Mouse (Mus musculus) midbrain, embryonic 13.5 days (tissue): ENCODE measurements at regions not wholly inside any gene's neighbourhood (a gene's known extent, or its start where the extent isn't known, plus 50 kb on each side); places are given as distances from the start of the nearest gene placed in this dataset.

Experiments
- ATAC-seq: fragments of 200-750 bp; cut with Nextera tagmentation; 2 replicates; pipeline ENCODE4 v1.8.0; 2017; ENCODE audit warnings: mild to moderate bottlenecking, moderate TSS enrichment, moderate library complexity
- H3K27ac ChIP-seq: fragments of 300-500 bp; sonication (generic); 2 replicates; pipeline ENCODE4 v1.5.1; 2015; ENCODE audit warnings: inconsistent platforms, mild to moderate bottlenecking, moderate library complexity
- H3K27me3 ChIP-seq: fragments of 300-500 bp; sonication (generic); 2 replicates; pipeline ENCODE4 v1.6.1; 2015; ENCODE audit warnings: mild to moderate bottlenecking, inconsistent platforms
- H3K36me3 ChIP-seq: fragments of 300-500 bp; sonication (generic); 2 replicates; pipeline ENCODE4 v1.6.1; 2015; ENCODE audit warnings: mild to moderate bottlenecking, inconsistent platforms
- H3K4me1 ChIP-seq: fragments of 300-500 bp; sonication (generic); replicated peaks from 2 replicates; pipeline ENCODE4 v1.6.1; 2015; ENCODE audit warnings: inconsistent platforms
- H3K4me2 ChIP-seq: fragments of 300-500 bp; sonication (generic); replicated peaks from 2 replicates; pipeline ENCODE4 v1.6.1; 2015; ENCODE audit warnings: moderate library complexity, mild to moderate bottlenecking, inconsistent platforms
- H3K4me3 ChIP-seq: fragments of 300-500 bp; sonication (generic); replicated peaks from 2 replicates; pipeline ENCODE4 v1.5.1; 2015; ENCODE audit warnings: mild to moderate bottlenecking, inconsistent platforms
- H3K9ac ChIP-seq: fragments of 300-500 bp; sonication (generic); replicated peaks from 2 replicates; pipeline ENCODE4 v1.6.1; 2015; ENCODE audit warnings: mild to moderate bottlenecking, inconsistent platforms
- H3K9me3 ChIP-seq: fragments of 300-500 bp; sonication (generic); 2 replicates; pipeline ENCODE4 v1.6.1; 2016; ENCODE audit warnings: mild to moderate bottlenecking, inconsistent platforms
- WGBS: fragments of 180-500 bp; shearing (Covaris S2); methylation state at CpG from one replicate; pipeline ENCODE4 v1.1.7; 2015; 5-methylcytosine and 5-hydroxymethylcytosine counted together

DNA sequence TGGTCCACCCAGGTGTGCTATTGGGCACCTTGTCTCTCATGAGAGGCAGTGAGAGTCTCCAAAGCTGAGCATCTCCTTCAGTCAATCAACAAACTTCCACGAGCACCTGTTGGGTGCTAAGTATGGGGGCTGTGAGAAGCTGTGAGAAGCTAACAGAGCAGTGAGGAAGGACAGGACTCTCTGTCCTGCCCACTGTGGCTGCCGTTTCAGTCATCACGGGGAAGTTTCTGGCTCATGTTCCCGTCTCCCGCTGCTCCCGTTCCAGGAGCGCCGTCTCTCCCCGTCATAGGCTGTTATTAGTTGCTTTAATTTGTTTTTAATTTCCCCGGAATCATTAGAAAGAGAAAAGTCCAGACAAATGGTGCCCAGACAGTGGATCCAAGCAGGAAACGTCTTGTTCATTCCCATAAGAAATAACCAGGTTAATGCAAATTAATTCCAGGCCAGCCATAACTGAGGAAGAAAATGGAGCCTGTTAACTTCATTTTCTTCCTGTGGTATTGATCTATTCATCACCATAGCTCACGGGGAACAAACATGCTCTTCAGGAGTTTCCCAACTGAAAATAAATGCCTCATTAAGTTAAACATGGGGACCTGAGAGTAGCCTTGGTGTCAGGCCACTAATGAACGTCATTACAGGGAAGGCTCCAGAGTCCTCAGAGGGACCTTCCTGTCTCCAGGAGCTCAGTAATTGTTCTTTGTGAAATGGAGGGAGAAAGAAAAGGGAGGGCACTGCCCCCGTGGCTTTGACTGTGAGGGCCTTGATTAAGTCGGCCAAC is 70.3 kb downstream of the Matn1 start:
- no peaks in the 10 kb centered on the region for H3K36me3 ChIP-seq
- no peak overlapping the region for H3K4me2 ChIP-seq
- H3K9me3 ChIP-seq = no peaks in the 10 kb centered on the region
- H3K4me3 ChIP-seq = no peak overlapping the region
- no peak overlapping the region for H3K9ac ChIP-seq
- 0 out of 2 replicates have a peak, but pooled peaks have one; percentile 50 for ATAC-seq
- peak overlapping the region; percentile 25; the same call in 1 of the 2 replicates for H3K27ac ChIP-seq
- H3K27me3 ChIP-seq = no peaks in the 10 kb centered on the region
- peaks cover 19% of the 10 kb centered on the region for H3K4me1 ChIP-seq
- 53% methylated on average over 15 of the region's 15 CpGs for WGBS

DNA sequence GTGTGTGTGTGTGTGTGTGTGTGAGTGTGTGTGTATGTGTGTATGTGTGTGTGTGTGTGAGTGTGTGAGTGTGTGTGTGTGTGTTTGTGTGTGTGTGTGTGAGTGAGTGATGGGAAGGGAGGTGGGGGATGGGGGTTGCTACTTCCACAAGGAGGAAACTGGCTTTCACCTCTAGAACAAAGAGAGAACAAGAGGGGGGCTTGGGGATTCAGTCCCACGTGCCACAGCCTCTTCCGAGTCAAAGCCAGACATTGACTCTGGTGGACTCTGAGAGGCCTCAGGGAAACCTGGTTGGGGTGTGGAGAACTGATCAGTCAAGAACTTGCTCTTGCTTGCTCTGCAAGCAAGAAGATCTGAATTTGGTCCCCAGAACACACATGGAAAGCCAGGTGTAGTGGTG is 71.0 kb downstream of the Matn1 start:
- Histone ChIP-seq H3K4me1 (peaks cover 19% of the 10 kb centered on the region), H3K9ac (no peak overlapping the region), H3K36me3 (no peaks in the 10 kb centered on the region), H3K4me2 (no peak overlapping the region), H3K9me3 (no peaks in the 10 kb centered on the region), H3K27ac (no peak overlapping the region), H3K4me3 (no peak overlapping the region), H3K27me3 (no peaks in the 10 kb centered on the region)
- 5% methylated on average over 2 of the region's 2 CpGs for WGBS
- ATAC-seq = no peak

DNA sequence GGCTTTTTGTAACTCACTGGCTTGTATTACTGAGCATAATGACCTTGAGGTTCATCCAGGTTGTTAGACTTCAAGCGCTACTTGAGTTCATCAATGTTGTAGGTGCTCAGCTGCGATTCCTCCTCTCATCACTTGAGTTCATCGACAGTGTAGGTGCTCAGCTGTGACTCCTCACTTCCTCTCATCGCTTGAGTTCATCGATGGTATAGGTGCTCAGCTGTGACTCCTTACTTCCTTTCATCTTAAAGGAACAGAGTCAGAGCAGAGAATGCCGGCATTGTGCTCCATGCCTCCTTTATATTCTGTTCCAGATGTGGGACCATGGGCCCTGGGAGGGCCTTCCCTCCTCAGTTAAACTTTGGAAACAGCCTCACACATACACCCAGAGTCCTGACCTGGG is 79.4 kb downstream of the Matn1 start:
- Histone ChIP-seq H3K36me3 (no peaks in the 10 kb centered on the region), H3K27me3 (no peaks in the 10 kb centered on the region), H3K9me3 (peaks cover 3% of the 10 kb centered on the region; the same call in 1 of the 2 replicates), H3K4me1 (no peaks in the 10 kb centered on the region; the same call in 1 of the 2 replicates), H3K4me3 (no peak overlapping the region), H3K9ac (no peak overlapping the region), H3K27ac (no peak overlapping the region), H3K4me2 (no peak overlapping the region)
- WGBS = 59% methylated on average over 6 of the region's 6 CpGs
- ATAC-seq = no peak

DNA sequence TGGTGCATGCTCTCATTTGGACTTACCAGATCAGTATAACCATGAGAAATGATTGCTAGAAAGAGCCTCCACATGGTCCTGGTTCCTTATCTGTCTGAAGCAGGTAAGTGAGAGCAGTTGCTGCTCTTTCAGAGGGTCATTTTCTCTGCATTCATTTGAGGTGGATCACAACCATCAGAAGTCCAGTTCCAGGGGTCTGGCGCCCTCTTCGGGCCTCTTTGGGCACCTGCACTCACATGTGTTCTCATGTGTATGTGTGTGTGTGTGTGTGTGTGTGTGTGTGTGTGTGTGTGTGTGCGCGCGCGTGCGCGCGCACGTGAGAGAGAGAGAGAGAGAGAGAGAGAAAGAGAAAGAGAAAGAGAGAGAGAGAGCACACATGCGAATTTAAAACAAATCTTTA is 92.1 kb downstream of the Matn1 start:
- H3K4me2 ChIP-seq = no peak overlapping the region
- H3K27me3 ChIP-seq = no peaks in the 10 kb centered on the region
- H3K36me3 ChIP-seq = no peaks in the 10 kb centered on the region
- no peak overlapping the region for H3K9ac ChIP-seq
- no peak overlapping the region for H3K27ac ChIP-seq
- no peak overlapping the region for H3K4me3 ChIP-seq
- peaks cover 23% of the 10 kb centered on the region for H3K4me1 ChIP-seq
- no peak for ATAC-seq
- 89% methylated on average over 11 of the region's 11 CpGs for WGBS
- no peaks in the 10 kb centered on the region for H3K9me3 ChIP-seq

DNA sequence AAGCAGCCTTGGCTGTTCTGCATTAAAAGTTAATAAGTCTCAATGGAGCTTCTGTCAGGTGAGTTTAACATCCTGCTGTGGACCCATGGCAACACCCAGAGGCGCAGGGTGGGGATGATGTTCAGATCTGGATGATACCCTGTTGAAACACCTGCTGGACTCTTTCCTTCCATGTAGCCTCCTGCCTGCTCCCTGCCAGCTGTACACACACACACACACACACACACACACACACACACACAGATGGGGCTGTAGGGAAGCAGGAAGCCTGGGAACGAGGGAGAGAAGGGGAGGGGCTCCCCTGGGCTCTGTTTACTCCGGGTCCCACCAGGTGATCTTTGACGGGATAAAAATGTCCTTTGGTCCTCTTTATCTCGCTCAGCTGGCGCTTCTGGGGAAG is 93.0 kb downstream of the Matn1 start:
- Histone ChIP-seq H3K4me3 (no peak overlapping the region), H3K27ac (peak overlapping the region; percentile 17; the same call in 1 of the 2 replicates), H3K9me3 (no peaks in the 10 kb centered on the region), H3K36me3 (no peaks in the 10 kb centered on the region), H3K4me2 (peak overlapping the region; percentile 5; the same call in 1 of the 2 replicates), H3K9ac (no peak overlapping the region), H3K4me1 (peaks cover 23% of the 10 kb centered on the region), H3K27me3 (no peaks in the 10 kb centered on the region)
- WGBS = 14% methylated on average over 6 of the region's 6 CpGs
- peak; percentile 62 for ATAC-seq

DNA sequence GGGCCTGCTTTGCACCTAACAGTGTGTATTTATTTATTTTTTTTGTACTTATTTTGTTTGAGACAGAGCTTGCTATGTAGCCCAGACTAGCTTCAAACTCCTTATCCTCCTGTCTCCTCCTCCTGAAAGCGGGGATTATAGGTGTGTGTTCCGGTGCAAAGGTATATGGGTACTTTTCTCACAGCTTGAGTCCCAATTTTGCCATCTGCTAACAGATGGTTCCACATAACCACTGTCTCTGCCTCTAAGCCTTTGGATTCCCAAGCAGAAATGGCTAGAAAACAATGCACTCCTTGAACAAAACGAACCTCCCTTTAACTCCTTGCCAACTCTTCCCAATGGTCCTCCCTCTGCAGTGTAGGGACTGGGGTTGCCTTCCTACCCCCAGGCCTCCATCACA is 95.5 kb downstream of the Matn1 start:
- H3K4me1 ChIP-seq = peaks cover 23% of the 10 kb centered on the region
- 65% methylated on average over 3 of the region's 3 CpGs for WGBS
- no peak overlapping the region for H3K4me2 ChIP-seq
- H3K9ac ChIP-seq = no peak overlapping the region
- no peaks in the 10 kb centered on the region for H3K27me3 ChIP-seq
- no peak overlapping the region for H3K4me3 ChIP-seq
- H3K36me3 ChIP-seq = no peaks in the 10 kb centered on the region
- H3K9me3 ChIP-seq = no peaks in the 10 kb centered on the region
- no peak for ATAC-seq
- H3K27ac ChIP-seq = no peak overlapping the region

DNA sequence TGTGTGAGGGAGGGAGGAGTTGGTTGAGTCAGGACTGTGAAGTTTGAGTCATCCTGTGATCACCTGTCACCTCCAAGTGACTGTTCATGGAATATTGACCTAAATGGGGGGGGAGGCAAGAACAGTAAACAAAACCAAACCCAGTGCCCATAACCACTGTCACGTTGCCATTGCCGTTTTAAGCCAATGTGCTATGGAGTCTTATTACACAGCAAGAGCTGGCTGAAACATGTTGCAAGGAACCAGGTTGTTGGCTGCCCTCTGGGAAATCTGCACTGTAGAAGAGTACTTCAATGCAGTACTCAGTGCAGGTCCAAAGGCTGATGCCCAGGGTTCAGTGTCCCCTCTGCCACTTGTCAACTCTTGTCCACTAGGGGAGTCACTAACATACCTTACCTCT is 97.0 kb downstream of the Matn1 start:
- Histone ChIP-seq H3K27me3 (no peaks in the 10 kb centered on the region), H3K4me3 (no peak overlapping the region), H3K9ac (no peak overlapping the region), H3K4me1 (peaks cover 27% of the 10 kb centered on the region), H3K9me3 (no peaks in the 10 kb centered on the region), H3K27ac (no peak overlapping the region), H3K36me3 (no peaks in the 10 kb centered on the region), H3K4me2 (no peak overlapping the region)
- WGBS = 87% methylated on average over 2 of the region's 2 CpGs
- no peak for ATAC-seq

DNA sequence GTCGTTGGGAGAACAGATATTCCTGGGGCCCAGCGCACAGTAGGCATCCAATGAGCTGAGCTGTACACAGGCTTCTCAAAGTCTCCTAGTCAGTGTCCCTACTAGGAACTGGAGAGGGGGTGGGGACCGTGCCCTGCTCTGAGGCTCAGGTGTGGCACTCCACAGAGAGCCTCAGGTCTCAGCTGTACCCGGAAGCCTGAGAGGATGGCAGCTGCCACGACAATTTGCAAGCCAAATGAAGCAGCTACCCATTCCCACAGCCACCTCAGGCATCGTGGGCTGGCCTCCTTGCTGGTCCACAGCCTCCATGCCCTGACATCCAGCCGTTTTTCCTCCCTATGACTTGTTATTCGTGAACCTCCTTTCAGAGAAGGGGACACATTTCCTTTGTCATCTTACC is 101.9 kb downstream of the Matn1 start:
- Histone ChIP-seq H3K4me1 (peaks cover 17% of the 10 kb centered on the region), H3K9ac (no peak overlapping the region), H3K27me3 (peaks cover 5% of the 10 kb centered on the region; the same call in 1 of the 2 replicates), H3K36me3 (no peaks in the 10 kb centered on the region), H3K4me3 (no peak overlapping the region), H3K27ac (0 out of 2 replicates have a peak overlapping the region, but pooled peaks have one; percentile 0), H3K4me2 (no peak overlapping the region), H3K9me3 (no peaks in the 10 kb centered on the region)
- 0 out of 2 replicates have a peak, but pooled peaks have one; percentile 24 for ATAC-seq
- WGBS = 37% methylated on average over 8 of the region's 8 CpGs

DNA sequence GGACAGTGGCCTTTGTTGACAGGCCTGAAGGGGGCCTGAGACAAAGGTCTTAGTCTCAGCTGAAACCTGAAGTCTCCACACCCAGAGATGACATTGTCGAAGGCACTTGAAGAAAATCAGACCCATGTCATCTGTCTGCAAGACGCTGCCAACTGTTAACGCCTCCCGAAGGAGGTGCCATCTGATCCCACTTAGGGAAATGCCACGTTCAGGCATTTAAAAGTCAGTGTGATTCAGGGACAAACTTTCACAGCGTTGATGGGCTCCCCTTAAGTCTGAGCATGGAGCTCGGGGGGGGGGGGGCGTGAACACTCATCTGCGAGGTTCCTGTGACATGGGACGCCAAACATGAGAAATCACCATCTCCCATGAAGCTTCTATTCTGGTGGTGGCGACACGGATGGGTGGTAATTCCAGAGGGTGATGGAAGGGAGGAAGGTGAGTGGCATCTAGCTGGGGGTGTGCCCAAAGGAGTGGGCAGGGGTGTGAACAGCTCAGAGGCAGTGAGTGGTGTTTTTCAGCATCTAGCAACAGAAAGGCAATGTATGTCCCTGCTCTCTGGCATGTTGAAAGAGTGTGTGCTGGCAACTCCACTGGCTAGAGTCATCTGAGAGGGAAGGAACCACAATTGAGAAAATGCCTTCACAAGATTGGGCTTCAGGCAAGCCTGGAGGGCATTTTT is 102.9 kb downstream of the Matn1 start:
- ATAC-seq = no peak
- no peaks in the 10 kb centered on the region for H3K9me3 ChIP-seq
- peaks cover 17% of the 10 kb centered on the region for H3K4me1 ChIP-seq
- H3K4me2 ChIP-seq = no peak overlapping the region
- H3K9ac ChIP-seq = no peak overlapping the region
- no peaks in the 10 kb centered on the region for H3K36me3 ChIP-seq
- 73% methylated on average over 12 of the region's 12 CpGs for WGBS
- H3K27me3 ChIP-seq = peaks cover 5% of the 10 kb centered on the region; the same call in 1 of the 2 replicates
- no peak overlapping the region for H3K27ac ChIP-seq
- no peak overlapping the region for H3K4me3 ChIP-seq

DNA sequence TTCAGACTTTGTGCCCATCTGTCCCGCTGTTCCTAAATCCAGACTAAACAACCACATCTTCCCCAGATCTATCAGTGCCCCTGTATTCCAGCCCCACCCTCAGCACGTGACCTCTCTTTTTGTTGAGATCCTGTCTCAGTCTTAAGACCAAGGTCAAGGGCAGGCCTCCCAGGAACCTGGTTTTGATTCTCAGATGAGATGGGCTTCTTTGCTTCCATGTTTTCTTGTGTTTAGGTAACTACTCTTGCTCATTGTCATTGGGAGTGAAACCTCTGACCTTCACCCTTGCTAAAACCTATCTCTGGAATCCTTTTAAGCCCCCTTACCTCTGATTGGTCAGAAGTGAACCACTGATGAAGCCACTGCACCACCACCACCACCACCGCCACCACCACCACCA is 112.1 kb downstream of the Matn1 start:
- Histone ChIP-seq H3K4me2 (no peak overlapping the region), H3K27me3 (no peaks in the 10 kb centered on the region), H3K9ac (no peak overlapping the region), H3K36me3 (no peaks in the 10 kb centered on the region), H3K9me3 (peaks cover 10% of the 10 kb centered on the region; the same call in 1 of the 2 replicates), H3K4me1 (peaks cover 20% of the 10 kb centered on the region), H3K27ac (no peak overlapping the region), H3K4me3 (no peak overlapping the region)
- WGBS = 88% methylated on average over 3 of the region's 3 CpGs
- no peak for ATAC-seq

DNA sequence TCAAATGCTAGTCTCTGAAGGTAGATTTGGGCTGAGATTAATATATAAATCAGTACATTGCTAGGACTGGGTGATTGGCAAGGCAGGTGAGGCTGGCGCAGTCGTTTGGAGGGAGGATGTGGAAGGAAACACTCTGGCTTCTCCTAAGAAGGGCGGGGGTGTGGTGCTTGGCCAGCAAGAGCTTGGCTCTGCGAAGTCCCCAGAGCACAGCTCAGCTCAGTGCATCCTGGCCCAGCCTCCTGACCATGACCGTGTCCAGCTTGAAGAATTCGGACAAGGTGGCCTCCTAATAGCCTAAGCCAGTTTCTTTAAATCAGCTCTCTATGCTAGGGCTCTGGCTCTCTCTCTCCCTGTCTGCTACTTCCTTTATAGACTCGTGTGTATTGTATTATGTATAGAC is 115.4 kb downstream of the Matn1 start:
- H3K36me3 ChIP-seq = no peaks in the 10 kb centered on the region
- peaks cover 23% of the 10 kb centered on the region for H3K27me3 ChIP-seq
- no peak overlapping the region for H3K9ac ChIP-seq
- no peak for ATAC-seq
- H3K4me3 ChIP-seq = no peak overlapping the region
- no peaks in the 10 kb centered on the region for H3K9me3 ChIP-seq
- no peak overlapping the region for H3K4me2 ChIP-seq
- H3K4me1 ChIP-seq = peaks cover 26% of the 10 kb centered on the region
- 60% methylated on average over 7 of the region's 7 CpGs for WGBS
- H3K27ac ChIP-seq = no peak overlapping the region

DNA sequence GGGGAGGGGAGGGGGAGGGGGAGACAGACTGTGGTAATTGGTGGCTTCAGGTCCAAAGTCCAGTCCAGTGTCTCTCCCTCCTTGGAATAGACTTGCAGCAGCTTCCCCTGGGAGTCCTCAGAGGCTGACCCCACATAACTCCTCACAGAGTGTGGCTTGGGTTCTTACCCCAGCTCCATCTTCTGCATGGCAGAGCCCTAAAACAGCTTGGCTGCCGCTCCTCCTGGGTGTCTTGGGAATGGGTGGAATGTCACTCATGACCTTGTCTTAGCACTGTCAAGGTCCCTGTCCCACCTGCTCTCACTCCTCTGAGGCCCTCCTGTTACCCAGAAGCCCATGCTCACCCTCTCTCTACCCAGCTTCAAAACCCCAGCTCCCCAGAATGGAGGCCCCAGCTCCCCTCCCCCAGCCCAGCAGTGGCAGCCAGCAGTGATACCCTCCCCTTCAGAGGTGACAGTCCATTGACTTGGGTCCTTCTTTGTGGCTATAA is 116.1 kb downstream of the Matn1 start:
- Histone ChIP-seq H3K9ac (no peak overlapping the region), H3K36me3 (no peaks in the 10 kb centered on the region), H3K4me2 (no peak overlapping the region), H3K4me1 (peaks cover 28% of the 10 kb centered on the region), H3K4me3 (no peak overlapping the region), H3K27ac (peak overlapping the region; percentile 10; the same call in 1 of the 2 replicates), H3K9me3 (no peaks in the 10 kb centered on the region), H3K27me3 (peaks cover 25% of the 10 kb centered on the region)
- peak; percentile 44 for ATAC-seq
- 7% methylated on average over 1 of the region's 1 CpGs for WGBS
